Mouse (Mus musculus) cortical plate, adult 2 months (tissue): ENCODE measurements around the gene Dok7.

ENCODE experiments used
- CTCF ChIP-seq: fragments of 200-500 bp; IDR thresholded peaks from 2 replicates; pipeline ENCODE4 v1.5.1; 2011; ENCODE audit warnings: mild to moderate bottlenecking, control low read depth, low read length; ENCODE audit not compliant: insufficient read depth; ENCODE audit errors: extremely low read depth
- POLR2A ChIP-seq: fragments of 200-500 bp; IDR thresholded peaks from 2 replicates; pipeline ENCODE4 v1.6.1; 2011; ENCODE audit warnings: mild to moderate bottlenecking, low read length, control low read depth; ENCODE audit not compliant: insufficient read depth; ENCODE audit errors: extremely low read depth

GRCm38 (mm10) chr5:35050541-35050940 lies 6.0 kb upstream of the Dok7 start:
- TF ChIP-seq POLR2A (no peak), CTCF (peak; percentile 30; the same call in 1 of the 2 replicates)
